Mouse (Mus musculus) forebrain, embryonic 14.5 days (tissue): ENCODE data around the gene Fto. TPM values are rescaled to one million over a fixed set of nuclear protein-coding genes. Genes with fewer than 3 reads are reported as not detected.

Experiments used
- ATAC-seq: fragments of 200-750 bp; cut with Nextera tagmentation; 2 replicates; pipeline ENCODE4 v1.8.0; 2017; ENCODE audit warnings: mild to moderate bottlenecking, moderate library complexity
- DNase-seq: peaks from one replicate; pipeline ENCODE4 v3.0.0-alpha.2; 2015; ENCODE audit warnings: low spot score
- H3K27ac ChIP-seq: fragments of 300-500 bp; sonication (generic); 2 replicates; pipeline ENCODE4 v1.5.1; 2014; ENCODE audit warnings: low read depth, mild to moderate bottlenecking, control low read depth, low read length, moderate library complexity
- H3K27me3 ChIP-seq: fragments of 300-500 bp; sonication (generic); replicated peaks from 2 replicates; pipeline ENCODE4 v1.6.1; 2014; ENCODE audit warnings: low read length, control low read depth, mixed read lengths; ENCODE audit not compliant: control insufficient read depth, insufficient read depth
- H3K36me3 ChIP-seq: fragments of 300-500 bp; sonication (generic); 2 replicates; pipeline ENCODE4 v1.6.1; 2014; ENCODE audit warnings: low read length, control low read depth; ENCODE audit not compliant: control insufficient read depth, insufficient read depth
- H3K4me1 ChIP-seq: fragments of 300-500 bp; sonication (generic); 2 replicates; pipeline ENCODE4 v1.6.1; 2014; ENCODE audit warnings: antibody characterized with exemption, low read length, control low read depth; ENCODE audit not compliant: control insufficient read depth, insufficient read depth
- H3K4me2 ChIP-seq: fragments of 300-500 bp; sonication (generic); 2 replicates; pipeline ENCODE4 v1.6.1; 2014; ENCODE audit warnings: mild to moderate bottlenecking, control low read depth, low read length
- H3K4me3 ChIP-seq: fragments of 300-500 bp; sonication (generic); 2 replicates; pipeline ENCODE4 v1.5.1; 2014; ENCODE audit warnings: low read depth, low read length, control low read depth
- H3K9ac ChIP-seq: fragments of 300-500 bp; sonication (generic); 2 replicates; pipeline ENCODE4 v1.6.1; 2014; ENCODE audit warnings: mild to moderate bottlenecking, low read length, control low read depth, moderate library complexity
- H3K9me3 ChIP-seq: fragments of 300-500 bp; sonication (generic); replicated peaks from 2 replicates; pipeline ENCODE4 v1.6.1; 2016; ENCODE audit warnings: low read length, control low read depth, mixed read lengths; ENCODE audit not compliant: control insufficient read depth
- WGBS: fragments of 180-500 bp; shearing (Covaris S2); extraction: QIAGEN DNeasy Blood & Tissue Kit; methylation state at CpG from one replicate; pipeline ENCODE4 v1.1.7; 2014; 5-methylcytosine and 5-hydroxymethylcytosine counted together
- polyA plus RNA-seq: library from polyadenylated mRNA; unstranded; fragments of >200 nt; fragmentation: Nextera tagmentation; extraction: Ambion mirVana; gene quantifications from 2 replicates; pipeline ENCODE4 v1.2.1, GENCODE M21; 2014

The Fto gene
- polyA plus RNA-seq, 1 experiment from 2014 or later, result 103 TPM

DNA sequence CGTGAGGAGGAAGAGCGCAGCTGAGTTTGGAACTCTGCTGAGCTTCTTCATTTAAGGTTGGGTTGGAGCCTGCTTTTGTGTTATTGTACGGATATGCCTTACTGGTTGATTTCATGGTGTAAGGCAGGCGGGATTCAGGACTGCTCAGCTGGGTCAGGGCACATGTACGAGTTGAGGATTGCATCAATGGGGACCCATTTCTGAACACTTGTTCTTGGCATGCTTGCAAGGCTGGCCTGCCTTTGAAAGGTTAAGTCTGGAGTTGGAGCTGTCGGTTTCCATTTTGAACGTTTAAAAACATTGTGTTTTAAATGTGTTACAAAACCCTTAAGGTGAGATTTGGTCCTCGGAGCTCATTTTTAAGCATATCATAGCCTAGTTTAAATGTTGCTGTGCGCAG, 15.7 kb downstream of the Fto start:
- Histone ChIP-seq H3K36me3 (peaks cover 4% of the 10 kb centered on the region; the same call in 1 of the 2 replicates), H3K4me2 (no peak overlapping the region), H3K9me3 (no peaks in the 10 kb centered on the region), H3K9ac (0 out of 2 replicates have a peak overlapping the region, but pooled peaks have one; percentile 41), H3K27ac (peak overlapping the region; percentile 74; the same call in 1 of the 2 replicates), H3K4me3 (no peak overlapping the region), H3K4me1 (peaks cover 32% of the 10 kb centered on the region), H3K27me3 (no peaks in the 10 kb centered on the region)
- 85% methylated on average over 9 of the region's 9 CpGs for WGBS
- ATAC-seq (no peak), DNase-seq (no peak)

DNA sequence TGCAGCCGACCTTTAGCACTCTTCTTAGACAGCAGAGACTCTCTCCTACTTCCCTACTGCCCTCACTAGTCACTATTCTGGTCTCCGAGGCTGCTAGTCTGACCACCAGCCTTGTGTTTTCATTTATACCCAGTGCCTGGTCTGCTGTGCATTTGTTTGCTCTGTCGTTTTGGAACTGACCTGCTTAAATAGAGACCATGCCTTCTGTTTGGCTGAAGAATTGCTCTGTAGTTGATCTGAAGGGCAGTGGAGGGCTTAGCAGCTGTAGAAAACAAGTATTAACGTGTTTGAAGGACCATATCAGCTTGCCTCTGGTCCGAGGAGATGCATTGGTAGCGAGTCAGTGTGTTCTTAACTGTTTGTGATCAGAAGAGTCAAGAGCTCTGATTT, 16.1 kb downstream of the Fto start:
- no peak for DNase-seq
- Histone ChIP-seq H3K4me3 (no peak overlapping the region), H3K27me3 (no peaks in the 10 kb centered on the region), H3K27ac (peak overlapping the region; percentile 74), H3K4me2 (no peak overlapping the region; the same call in 1 of the 2 replicates), H3K9me3 (no peaks in the 10 kb centered on the region), H3K36me3 (peaks cover 4% of the 10 kb centered on the region; the same call in 1 of the 2 replicates), H3K4me1 (peaks cover 32% of the 10 kb centered on the region), H3K9ac (peak overlapping the region; percentile 41)
- 56% methylated on average over 6 of the region's 6 CpGs for WGBS
- no peak for ATAC-seq

DNA sequence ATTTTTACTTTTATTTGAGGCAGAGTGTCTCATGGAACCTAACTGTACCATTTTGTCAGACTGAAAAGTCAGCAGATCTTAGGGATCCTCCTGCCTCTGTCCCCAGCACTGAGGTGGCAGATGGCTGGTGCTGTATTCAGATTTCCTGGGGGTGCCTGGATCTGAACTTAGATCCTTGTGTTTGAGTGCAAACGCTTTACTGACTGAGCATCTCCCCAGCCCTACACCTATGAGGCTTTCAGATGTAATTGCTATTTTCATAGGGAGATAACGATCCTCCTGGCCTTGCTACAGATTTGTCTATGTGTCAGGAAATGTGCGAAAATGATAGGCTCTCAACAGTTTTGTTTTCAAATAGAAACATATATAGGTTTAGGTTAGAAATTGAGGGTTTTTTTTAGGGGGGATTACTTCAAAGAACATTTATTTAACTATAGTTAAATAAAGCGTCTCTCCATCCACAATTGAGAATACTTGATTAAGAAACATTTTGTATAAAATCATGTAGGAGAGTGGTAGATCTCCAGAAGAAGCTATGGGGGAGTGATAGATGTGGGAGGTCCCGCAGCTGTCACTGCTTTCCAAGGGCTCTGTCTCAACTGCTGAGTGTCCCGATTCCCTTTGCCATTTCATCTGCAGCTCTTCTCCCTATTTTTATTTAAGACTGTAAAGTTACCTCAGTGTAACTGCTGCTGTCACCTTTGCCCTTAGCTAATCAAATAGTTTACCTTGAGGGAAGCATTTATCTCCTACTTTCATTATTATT, 25.2 kb downstream of the Fto start:
- H3K27me3 ChIP-seq, result no peaks in the 10 kb centered on the region
- H3K4me1 ChIP-seq, result no peaks in the 10 kb centered on the region
- H3K4me2 ChIP-seq, result no peak overlapping the region
- no peaks in the 10 kb centered on the region for H3K9me3 ChIP-seq
- no peaks in the 10 kb centered on the region for H3K36me3 ChIP-seq
- no peak overlapping the region for H3K4me3 ChIP-seq
- DNase-seq, result no peak
- WGBS, result 91% methylated on average over 6 of the region's 6 CpGs
- ATAC-seq, result no peak
- H3K9ac ChIP-seq, result no peak overlapping the region
- H3K27ac ChIP-seq, result no peak overlapping the region

DNA sequence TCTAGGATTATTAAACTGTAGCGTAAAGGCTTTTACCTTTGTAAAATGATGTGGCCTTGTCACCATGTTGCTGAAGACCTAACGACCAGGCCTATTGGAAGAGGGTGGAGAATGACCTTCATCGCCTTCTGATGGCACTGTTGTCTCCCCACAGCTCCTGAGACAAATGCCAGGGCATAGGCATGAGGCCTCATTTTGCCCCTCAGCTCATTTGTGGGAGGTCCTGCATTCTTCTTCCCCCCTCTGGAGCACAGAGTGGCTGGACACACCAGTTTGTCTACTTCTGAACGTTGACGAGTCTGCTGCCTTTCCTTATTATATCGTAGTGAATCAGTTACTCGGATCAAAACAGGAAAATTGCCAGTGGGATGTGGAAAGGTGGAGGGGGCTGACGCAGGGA, 26.3 kb downstream of the Fto start:
- ATAC-seq (no peak), DNase-seq (no peak)
- Histone ChIP-seq H3K4me2 (no peak overlapping the region), H3K4me1 (no peaks in the 10 kb centered on the region), H3K36me3 (no peaks in the 10 kb centered on the region), H3K27me3 (no peaks in the 10 kb centered on the region), H3K27ac (no peak overlapping the region), H3K9me3 (no peaks in the 10 kb centered on the region), H3K4me3 (no peak overlapping the region), H3K9ac (no peak overlapping the region)
- 83% methylated on average over 8 of the region's 8 CpGs for WGBS

DNA sequence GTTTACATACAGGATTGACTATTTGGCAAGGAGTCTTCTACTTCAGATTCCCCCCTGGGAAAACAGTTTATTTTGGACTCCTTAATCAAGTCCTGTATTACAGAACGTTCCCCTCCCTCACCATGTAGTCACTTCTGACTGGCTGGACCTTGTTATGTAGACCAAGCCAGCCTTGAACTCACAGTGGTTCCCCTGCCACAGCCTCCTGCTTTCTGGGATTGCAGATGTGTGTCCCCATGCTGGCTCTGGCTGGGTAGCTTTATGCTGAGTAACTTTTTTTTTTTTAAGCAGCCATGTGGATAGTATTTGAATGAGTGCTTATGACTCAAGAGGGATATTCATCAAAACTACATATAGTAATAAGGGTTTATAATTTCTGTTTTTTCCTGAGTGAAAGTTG, 27.4 kb downstream of the Fto start:
- no peak for ATAC-seq
- H3K27me3 ChIP-seq, result no peaks in the 10 kb centered on the region
- 82% methylated on average over 1 of the region's 1 CpGs for WGBS
- H3K4me2 ChIP-seq, result no peak overlapping the region
- no peaks in the 10 kb centered on the region for H3K9me3 ChIP-seq
- H3K4me1 ChIP-seq, result no peaks in the 10 kb centered on the region
- no peak overlapping the region for H3K4me3 ChIP-seq
- no peak overlapping the region for H3K9ac ChIP-seq
- H3K36me3 ChIP-seq, result no peaks in the 10 kb centered on the region
- no peak overlapping the region for H3K27ac ChIP-seq
- no peak for DNase-seq

DNA sequence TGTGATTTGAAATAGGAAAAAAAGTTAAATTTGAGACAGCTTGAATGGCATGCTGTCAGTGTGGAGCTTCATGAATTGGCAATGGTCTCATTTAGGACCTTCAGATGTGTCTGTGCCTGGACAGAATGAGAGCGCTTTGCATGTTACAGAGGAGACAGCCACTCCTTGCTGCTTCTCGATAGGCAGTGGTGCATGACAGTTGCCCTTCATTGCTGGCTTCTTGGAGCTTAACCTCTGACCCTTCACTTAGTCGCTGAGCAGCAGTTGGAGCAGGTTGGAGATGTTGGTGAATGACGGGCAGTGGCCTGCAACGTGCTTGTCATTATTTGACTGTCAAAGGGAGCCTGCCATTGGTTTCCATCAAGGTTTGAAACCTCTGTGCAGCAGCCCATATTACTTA, 28.9 kb downstream of the Fto start:
- WGBS, result 33% methylated on average over 5 of the region's 5 CpGs

DNA sequence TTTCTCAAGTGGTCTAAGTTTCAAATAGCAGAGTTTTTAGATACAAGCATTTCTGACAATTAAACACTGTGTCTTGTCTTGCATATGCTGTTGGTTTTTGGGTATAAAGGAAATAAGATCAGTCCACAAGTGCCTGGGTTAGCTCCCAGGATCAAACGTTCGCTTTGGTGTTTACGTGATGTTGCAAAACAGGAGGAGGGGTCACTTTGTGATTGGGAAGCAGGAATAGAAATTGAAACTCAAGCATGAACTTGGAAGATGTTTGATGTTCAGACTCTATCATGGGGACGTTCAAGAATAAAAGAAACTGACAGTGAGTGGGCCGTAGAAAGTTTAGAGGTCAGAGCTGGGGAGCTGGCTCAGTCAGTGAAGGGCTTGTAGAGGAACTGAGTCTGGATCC, 29.5 kb downstream of the Fto start:
- DNase-seq (no peak), ATAC-seq (no peak)
- H3K9ac ChIP-seq, result no peak overlapping the region
- H3K9me3 ChIP-seq, result no peaks in the 10 kb centered on the region
- H3K4me1 ChIP-seq, result no peaks in the 10 kb centered on the region
- no peaks in the 10 kb centered on the region for H3K27me3 ChIP-seq
- no peak overlapping the region for H3K4me2 ChIP-seq
- no peaks in the 10 kb centered on the region for H3K36me3 ChIP-seq
- H3K27ac ChIP-seq, result no peak overlapping the region
- H3K4me3 ChIP-seq, result no peak overlapping the region
- WGBS, result 83% methylated on average over 5 of the region's 5 CpGs

More for the DNA sequence above, 28.9 kb downstream of the Fto start:
- H3K4me2 ChIP-seq, result no peak overlapping the region
- no peak for ATAC-seq
- no peak overlapping the region for H3K27ac ChIP-seq
- no peak overlapping the region for H3K4me3 ChIP-seq
- H3K9me3 ChIP-seq, result no peaks in the 10 kb centered on the region
- H3K9ac ChIP-seq, result no peak overlapping the region
- H3K36me3 ChIP-seq, result no peaks in the 10 kb centered on the region
- no peaks in the 10 kb centered on the region for H3K27me3 ChIP-seq
- H3K4me1 ChIP-seq, result no peaks in the 10 kb centered on the region
- DNase-seq, result no peak

DNA sequence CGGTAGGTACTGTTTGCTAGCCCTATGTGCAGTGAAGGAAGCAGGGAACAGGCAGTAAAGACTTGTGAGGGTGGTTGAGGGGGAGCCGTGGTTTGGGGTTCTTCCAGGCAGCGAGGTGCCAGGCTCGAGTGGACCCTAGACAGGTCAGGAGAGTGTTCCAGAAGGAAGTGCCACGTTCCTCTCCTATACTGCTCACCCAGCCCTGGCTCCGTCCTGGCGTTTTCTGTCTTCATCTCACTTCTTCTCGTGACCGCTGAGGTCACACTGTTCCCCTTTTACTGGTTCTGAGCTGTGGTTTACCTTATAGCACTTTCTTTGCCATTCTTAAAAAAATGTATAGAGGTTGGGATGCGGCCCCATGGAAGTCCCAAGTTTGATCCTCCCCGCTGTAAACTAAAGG, 31.3 kb downstream of the Fto start:
- Histone ChIP-seq H3K9ac (no peak overlapping the region), H3K9me3 (no peaks in the 10 kb centered on the region), H3K4me3 (no peak overlapping the region), H3K4me1 (no peaks in the 10 kb centered on the region), H3K27ac (no peak overlapping the region), H3K36me3 (no peaks in the 10 kb centered on the region), H3K4me2 (no peak overlapping the region), H3K27me3 (no peaks in the 10 kb centered on the region)
- WGBS, result 91% methylated on average over 11 of the region's 11 CpGs
- DNase-seq (no peak), ATAC-seq (no peak)

DNA sequence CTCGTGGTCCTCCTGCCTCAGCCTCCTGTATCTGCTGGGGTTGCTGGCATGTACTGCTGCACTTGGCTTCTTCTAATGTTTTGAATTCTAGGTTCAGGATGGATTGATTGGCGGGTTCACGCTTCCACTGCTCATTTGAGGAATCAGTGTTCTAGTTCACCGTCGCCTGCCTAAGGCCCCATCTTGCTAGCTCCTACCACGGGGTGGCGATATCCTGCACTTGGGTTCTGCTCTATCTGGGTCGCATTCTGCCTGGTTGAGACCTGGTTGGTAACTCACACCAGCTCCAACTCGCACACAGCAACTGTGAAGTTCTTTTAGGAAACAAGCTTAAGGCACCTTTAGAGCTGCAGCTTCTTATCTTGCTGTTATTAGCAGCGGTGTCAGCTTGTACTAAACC, 33.8 kb downstream of the Fto start:
- Histone ChIP-seq H3K9ac (no peak overlapping the region), H3K27me3 (no peaks in the 10 kb centered on the region), H3K27ac (no peak overlapping the region), H3K4me3 (no peak overlapping the region), H3K9me3 (no peaks in the 10 kb centered on the region), H3K36me3 (no peaks in the 10 kb centered on the region), H3K4me1 (peaks cover 7% of the 10 kb centered on the region; the same call in 1 of the 2 replicates), H3K4me2 (no peak overlapping the region)
- ATAC-seq, result no peak
- WGBS, result 87% methylated on average over 10 of the region's 10 CpGs
- DNase-seq, result no peak
